Mouse (Mus musculus) hindbrain, embryonic 15.5 days (tissue): ENCODE measurements around the gene 1700020D05Rik. TPM values are rescaled to one million over a fixed set of nuclear protein-coding genes. Genes with fewer than 3 reads are reported as not detected.

Source experiments
- ATAC-seq: fragments of 200-750 bp; cut with Nextera tagmentation; 2 replicates; pipeline ENCODE4 v1.8.0; 2017; ENCODE audit warnings: low read depth, moderate number of reproducible peaks, moderate TSS enrichment; ENCODE audit not compliant: low FRiP score
- H3K27ac ChIP-seq: fragments of 300-500 bp; sonication (generic); replicated peaks from 2 replicates; pipeline ENCODE4 v1.5.1; 2015; ENCODE audit warnings: mild to moderate bottlenecking, inconsistent platforms
- H3K27me3 ChIP-seq: fragments of 300-500 bp; sonication (generic); 2 replicates; pipeline ENCODE4 v1.6.1; 2015; ENCODE audit warnings: control low read depth, inconsistent platforms
- H3K36me3 ChIP-seq: fragments of 300-500 bp; sonication (generic); 2 replicates; pipeline ENCODE4 v1.6.1; 2015; ENCODE audit warnings: control low read depth, inconsistent platforms
- H3K4me1 ChIP-seq: fragments of 300-500 bp; sonication (generic); replicated peaks from 2 replicates; pipeline ENCODE4 v1.6.1; 2015; ENCODE audit warnings: control low read depth, inconsistent platforms
- H3K4me2 ChIP-seq: fragments of 300-500 bp; sonication (generic); 2 replicates; pipeline ENCODE4 v1.6.1; 2015; ENCODE audit warnings: moderate library complexity, mild to moderate bottlenecking, inconsistent platforms
- H3K4me3 ChIP-seq: fragments of 300-500 bp; sonication (generic); 2 replicates; pipeline ENCODE4 v1.5.1; 2015; ENCODE audit warnings: mild to moderate bottlenecking, inconsistent platforms
- H3K9ac ChIP-seq: fragments of 300-500 bp; sonication (generic); 2 replicates; pipeline ENCODE4 v1.6.1; 2015; ENCODE audit warnings: inconsistent platforms
- H3K9me3 ChIP-seq: fragments of 300-500 bp; sonication (generic); 2 replicates; pipeline ENCODE4 v1.6.1; 2016; ENCODE audit warnings: control low read depth, inconsistent platforms
- WGBS: fragments of 180-500 bp; shearing (Covaris S2); methylation state at CpG from one replicate; pipeline ENCODE4 v1.1.7; 2015; 5-methylcytosine and 5-hydroxymethylcytosine counted together
- polyA plus RNA-seq: library from polyadenylated mRNA; unstranded; fragments of >200 nt; fragmentation: Nextera tagmentation; extraction: Ambion mirVana; gene quantifications from 2 replicates; pipeline ENCODE4 v1.2.1, GENCODE M21; 2015

Gene 1700020D05Rik
- polyA plus RNA-seq, 1 experiment from 2014 or later = 0.44 TPM

GRCm38 (mm10) chr19:5456241-5456921 is 47.2 kb downstream of the 1700020D05Rik start:
- H3K27me3 ChIP-seq = peaks cover 4% of the 10 kb centered on the region
- H3K9ac ChIP-seq = peak overlapping the region; percentile 89
- ATAC-seq = no peak; the same call in 1 of the 2 replicates
- peak overlapping the region; percentile 97 for H3K27ac ChIP-seq
- WGBS = 6% methylated on average over 26 of the region's 26 CpGs
- peaks cover 45% of the 10 kb centered on the region for H3K4me1 ChIP-seq
- peak overlapping the region; percentile 81 for H3K4me3 ChIP-seq
- no peaks in the 10 kb centered on the region for H3K36me3 ChIP-seq
- H3K9me3 ChIP-seq = no peaks in the 10 kb centered on the region
- H3K4me2 ChIP-seq = peak overlapping the region; percentile 84

GRCm38 (mm10) chr19:5455568-5455967 is 48.0 kb downstream of the 1700020D05Rik start:
- H3K27ac ChIP-seq = 0 out of 2 replicates have a peak overlapping the region, but pooled peaks have one; percentile 6
- no peaks in the 10 kb centered on the region for H3K9me3 ChIP-seq
- 52% methylated on average over 8 of the region's 8 CpGs for WGBS
- peak overlapping the region; percentile 81 for H3K4me3 ChIP-seq
- peaks cover 9% of the 10 kb centered on the region for H3K27me3 ChIP-seq
- no peak for ATAC-seq
- no peaks in the 10 kb centered on the region for H3K36me3 ChIP-seq
- peak overlapping the region; percentile 89 for H3K9ac ChIP-seq
- H3K4me2 ChIP-seq = peak overlapping the region; percentile 84
- peaks cover 39% of the 10 kb centered on the region for H3K4me1 ChIP-seq

- Histone ChIP-seq H3K27me3 (peaks cover 14% of the 10 kb centered on the region), H3K4me2 (peak overlapping the region; percentile 84), H3K36me3 (no peaks in the 10 kb centered on the region), H3K9ac (peak overlapping the region; percentile 89; the same call in 1 of the 2 replicates), H3K4me1 (peaks cover 37% of the 10 kb centered on the region), H3K4me3 (peak overlapping the region; percentile 81; the same call in 1 of the 2 replicates), H3K9me3 (no peaks in the 10 kb centered on the region), H3K27ac (0 out of 2 replicates have a peak overlapping the region, but pooled peaks have one; percentile 6)
- WGBS = 83% methylated on average over 12 of the region's 12 CpGs
- no peak for ATAC-seq
These were observed 48.5 kb downstream of the 1700020D05Rik start for GRCm38 (mm10) chr19:5455037-5455436.

Other genes with a start within 250 kb of the 1700020D05Rik start
- 47.4 and 58.3 TPM in 2 replicates for gene Pacs1, start 230.7 kb downstream of the 1700020D05Rik start, polyA plus RNA-seq
- gene Sf3b2, start 208.3 kb downstream of the 1700020D05Rik start, polyA plus RNA-seq = 312 and 338 TPM in 2 replicates
- 40.4 and 48.8 TPM in 2 replicates for gene Gal3st3, start 205.5 kb downstream of the 1700020D05Rik start, polyA plus RNA-seq
- gene Catsper1, start 168.0 kb downstream of the 1700020D05Rik start, polyA plus RNA-seq = not detected in 2 replicates
- 8.5 and 9.5 TPM in 2 replicates for gene Cst6, start 154.2 kb downstream of the 1700020D05Rik start, polyA plus RNA-seq
- gene Eif1ad, start 137.0 kb downstream of the 1700020D05Rik start, polyA plus RNA-seq = 40.7 and 43.3 TPM in 2 replicates
- 319 and 333 TPM in 2 replicates for gene Banf1, start 136.6 kb downstream of the 1700020D05Rik start, polyA plus RNA-seq
- gene Sart1, start 115.1 kb downstream of the 1700020D05Rik start, polyA plus RNA-seq = 68.2 and 77.1 TPM in 2 replicates
- not detected in 2 replicates for gene Tsga10ip, start 101.3 kb downstream of the 1700020D05Rik start, polyA plus RNA-seq
- 301 and 311 TPM in 2 replicates for gene Drap1, start 78.8 kb downstream of the 1700020D05Rik start, polyA plus RNA-seq
- 74.9 and 82.4 TPM in 2 replicates for gene AI837181, start 78.6 kb downstream of the 1700020D05Rik start, polyA plus RNA-seq
- gene Fosl1, start 56.2 kb downstream of the 1700020D05Rik start, polyA plus RNA-seq = not detected in 2 replicates
- gene Ccdc85b, start 45.9 kb downstream of the 1700020D05Rik start, polyA plus RNA-seq = 12.8 and 14.0 TPM in 2 replicates
- gene Fibp, start 43.2 kb downstream of the 1700020D05Rik start, polyA plus RNA-seq = 147 and 160 TPM in 2 replicates
- 4.3 and 5.7 TPM in 2 replicates for gene Ctsw, start 35.3 kb downstream of the 1700020D05Rik start, polyA plus RNA-seq
- gene Efemp2, start 29.8 kb downstream of the 1700020D05Rik start, polyA plus RNA-seq = 38.9 and 44.9 TPM in 2 replicates
- 49.2 TPM in 2 replicates for gene Mus81, start 15.4 kb downstream of the 1700020D05Rik start, polyA plus RNA-seq
- 3,340 and 3,538 TPM in 2 replicates for gene Cfl1, start 13.3 kb downstream of the 1700020D05Rik start, polyA plus RNA-seq
- 94.6 and 99.8 TPM in 2 replicates for gene Snx32, start 6.8 kb upstream of the 1700020D05Rik start, polyA plus RNA-seq
- gene Ovol1, start 56.9 kb upstream of the 1700020D05Rik start, polyA plus RNA-seq = 0.08 TPM in 1 of 2 replicates, not detected in the other
- gene Ap5b1, start 64.2 kb upstream of the 1700020D05Rik start, polyA plus RNA-seq = 3.1 and 3.7 TPM in 2 replicates
- 66.6 and 67.4 TPM in 2 replicates for gene Rnaseh2c, start 98.1 kb upstream of the 1700020D05Rik start, polyA plus RNA-seq
- 67.2 and 69.2 TPM in 2 replicates for gene Kat5, start 106.5 kb upstream of the 1700020D05Rik start, polyA plus RNA-seq
- gene Rela, start 133.7 kb upstream of the 1700020D05Rik start, polyA plus RNA-seq = 34.4 and 37.8 TPM in 2 replicates
- gene Sipa1, start 159.9 kb upstream of the 1700020D05Rik start, polyA plus RNA-seq = 17.1 and 20.1 TPM in 2 replicates
- 12.3 and 13.4 TPM in 2 replicates for gene Map3k11, start 185.0 kb upstream of the 1700020D05Rik start, polyA plus RNA-seq
- 23.9 and 26.7 TPM in 2 replicates for gene Pcnx3, start 185.1 kb upstream of the 1700020D05Rik start, polyA plus RNA-seq
- 0.14 and 0.30 TPM in 2 replicates for gene Kcnk7, start 200.6 kb upstream of the 1700020D05Rik start, polyA plus RNA-seq
- gene Ehbp1l1, start 222.5 kb upstream of the 1700020D05Rik start, polyA plus RNA-seq = 15.5 and 19.7 TPM in 2 replicates
- gene Fam89b, start 225.9 kb upstream of the 1700020D05Rik start, polyA plus RNA-seq = 139 and 149 TPM in 2 replicates
- 15.2 and 17.2 TPM in 2 replicates for gene Ltbp3, start 237.1 kb upstream of the 1700020D05Rik start, polyA plus RNA-seq